Mouse (Mus musculus) CH12.LX (cell line): ENCODE data around the gene 6430548M08Rik. TPM values are rescaled to one million over a fixed set of nuclear protein-coding genes. Genes with fewer than 3 reads are reported as not detected.

Source experiments
- DNase-seq: peaks from one replicate; pipeline ENCODE4 v3.0.0-alpha.2; 2013; ENCODE audit errors: extremely low read depth
- H3K27ac ChIP-seq: 2 replicates; pipeline ENCODE4 v1.5.1; 2012; ENCODE audit warnings: low read depth, mild to moderate bottlenecking, control low read depth, moderate library complexity; ENCODE audit not compliant: insufficient read depth
- H3K27me3 ChIP-seq: replicated peaks from 2 replicates; pipeline ENCODE3; 2012; ENCODE audit warnings: inconsistent platforms
- H3K36me3 ChIP-seq, 2 experiments: replicated peaks in 1 of 2; 2 replicates each; pipeline versions ENCODE3 to v1.6.1; 2012; ENCODE audit warnings: inconsistent platforms in 1 of 2, low read length in 1 of 2, mild to moderate bottlenecking in 1 of 2, mixed read lengths in 1 of 2, moderate library complexity in 1 of 2; ENCODE audit not compliant: control insufficient read depth in 1 of 2, insufficient read depth in 1 of 2
- H3K4me1 ChIP-seq, 2 experiments: 2 replicates each; pipeline ENCODE4 v1.6.1; 2012; ENCODE audit warnings: inconsistent platforms in 1 of 2, moderate library complexity in 1 of 2; ENCODE audit not compliant: insufficient read depth in 2 of 2, control insufficient read depth in 1 of 2
- H3K4me2 ChIP-seq: 2 replicates; pipeline ENCODE4 v1.6.1; 2012; ENCODE audit warnings: low read depth, mild to moderate bottlenecking, control low read depth; ENCODE audit not compliant: poor library complexity, insufficient read depth, severe bottlenecking
- H3K4me3 ChIP-seq, 3 experiments: fragments of 150-350 bp in 1 of 3; sonication (generic) in 1 of 3; replicated peaks in 1 of 3; 2 replicates each; pipeline versions ENCODE3 to v1.5.1; 2011 to 2012; ENCODE audit warnings: low read depth in 2 of 3, low read length in 2 of 3, mild to moderate bottlenecking in 2 of 3, moderate library complexity in 2 of 3, control low read depth in 1 of 3, improper control_type of control experiment in 1 of 3, inconsistent platforms in 1 of 3, mixed read lengths in 1 of 3; ENCODE audit not compliant: poor library complexity in 1 of 3
- H3K79me2 ChIP-seq: replicated peaks from 2 replicates; pipeline ENCODE4 v1.6.1; 2012; ENCODE audit warnings: mild to moderate bottlenecking, moderate library complexity; ENCODE audit not compliant: control insufficient read depth, poor library complexity, insufficient read depth, severe bottlenecking; ENCODE audit errors: extremely low read depth
- H3K9ac ChIP-seq: 2 replicates; pipeline ENCODE4 v1.6.1; 2012; ENCODE audit warnings: low read depth, mild to moderate bottlenecking, control low read depth, moderate library complexity; ENCODE audit not compliant: insufficient read depth
- H3K9me3 ChIP-seq: replicated peaks from 2 replicates; pipeline ENCODE3; 2012; ENCODE audit warnings: low read length, inconsistent platforms, mixed read lengths
- BHLHE40 ChIP-seq: IDR thresholded peaks from 2 replicates; pipeline ENCODE4 v1.6.1; 2011; ENCODE audit warnings: mild to moderate bottlenecking, low read depth, low read length, improper control_type of control experiment
- CHD1 ChIP-seq: IDR thresholded peaks from 2 replicates; pipeline ENCODE4 v1.6.1; 2012; ENCODE audit warnings: low read depth, low read length, improper control_type of control experiment, inconsistent platforms
- ELF1 ChIP-seq: IDR thresholded peaks from 2 replicates; pipeline ENCODE4 v1.6.1; 2014; ENCODE audit warnings: low read depth, mild to moderate bottlenecking, inconsistent platforms, low read length, improper control_type of control experiment
- EP300 ChIP-seq: IDR thresholded peaks from 2 replicates; pipeline ENCODE4 v1.6.1; 2011; ENCODE audit warnings: low read length, improper control_type of control experiment
- ETS1 ChIP-seq: conservative IDR thresholded peaks from 2 replicates; pipeline ENCODE4 v1.6.1; 2012; ENCODE audit warnings: low read depth, mild to moderate bottlenecking, inconsistent platforms, low read length, improper control_type of control experiment, moderate library complexity
- JUN ChIP-seq: IDR thresholded peaks from 2 replicates; pipeline ENCODE4 v1.6.1; 2011; ENCODE audit warnings: low read depth, mild to moderate bottlenecking, low read length, improper control_type of control experiment, moderate library complexity; ENCODE audit not compliant: insufficient read depth
- JUND ChIP-seq: conservative IDR thresholded peaks from 2 replicates; pipeline ENCODE4 v1.6.1; 2011; ENCODE audit warnings: low read depth, low read length, improper control_type of control experiment
- KAT2A ChIP-seq: IDR thresholded peaks from 2 replicates; pipeline ENCODE4 v1.6.1; 2012; ENCODE audit warnings: low read length, improper control_type of control experiment, inconsistent platforms; ENCODE audit not compliant: insufficient replicate concordance
- MAX ChIP-seq: IDR thresholded peaks from 2 replicates; pipeline ENCODE4 v1.6.1; 2011; ENCODE audit warnings: low read length, improper control_type of control experiment
- MAZ ChIP-seq: IDR thresholded peaks from 2 replicates; pipeline ENCODE4 v1.6.1; 2012; ENCODE audit warnings: low read depth, mild to moderate bottlenecking, inconsistent platforms, low read length, improper control_type of control experiment, moderate library complexity
- MXI1 ChIP-seq: IDR thresholded peaks from 2 replicates; pipeline ENCODE4 v1.6.1; 2011; ENCODE audit warnings: mild to moderate bottlenecking, low read depth, low read length, improper control_type of control experiment
- MYC ChIP-seq: IDR thresholded peaks from 2 replicates; pipeline ENCODE4 v1.6.1; 2011; ENCODE audit warnings: low read depth, mild to moderate bottlenecking, improper control_type of control experiment, low read length
- NELFE ChIP-seq: IDR thresholded peaks from 2 replicates; pipeline ENCODE4 v1.6.1; 2011; ENCODE audit warnings: low read depth, low read length, improper control_type of control experiment
- NRF1 ChIP-seq: IDR thresholded peaks from 2 replicates; pipeline ENCODE4 v1.6.1; 2014; ENCODE audit warnings: low read depth, mild to moderate bottlenecking, inconsistent platforms, low read length, improper control_type of control experiment, moderate library complexity
- POLR2A ChIP-seq: IDR thresholded peaks from 2 replicates; pipeline ENCODE4 v1.6.1; 2011; ENCODE audit warnings: low read depth, mild to moderate bottlenecking, improper control_type of control experiment, low read length
- POLR2AphosphoS2 ChIP-seq: IDR thresholded peaks from 2 replicates; pipeline ENCODE4 v1.6.1; 2011; ENCODE audit warnings: low read depth, low read length, improper control_type of control experiment
- RAD21 ChIP-seq: IDR thresholded peaks from 2 replicates; pipeline ENCODE4 v1.6.1; 2011; ENCODE audit warnings: low read depth, mild to moderate bottlenecking, low read length, improper control_type of control experiment, moderate library complexity
- RCOR1 ChIP-seq: conservative IDR thresholded peaks from 2 replicates; pipeline ENCODE4 v1.6.1; 2012; ENCODE audit warnings: low read depth, mild to moderate bottlenecking, inconsistent platforms, low read length, improper control_type of control experiment
- SMC3 ChIP-seq: IDR thresholded peaks from 2 replicates; pipeline ENCODE4 v1.6.1; 2011; ENCODE audit warnings: low read depth, low read length, improper control_type of control experiment
- TBP ChIP-seq: conservative IDR thresholded peaks from 2 replicates; pipeline ENCODE4 v1.6.1; 2011; ENCODE audit warnings: low read depth, low read length, improper control_type of control experiment
- TCF12 ChIP-seq: IDR thresholded peaks from 2 replicates; pipeline ENCODE4 v1.6.1; 2014; ENCODE audit warnings: low read depth, mild to moderate bottlenecking, inconsistent platforms, low read length, improper control_type of control experiment
- UBTF ChIP-seq: IDR thresholded peaks from 2 replicates; pipeline ENCODE4 v1.6.1; 2012; ENCODE audit warnings: low read depth, mild to moderate bottlenecking, inconsistent platforms, low read length, improper control_type of control experiment, moderate library complexity
- USF2 ChIP-seq: conservative IDR thresholded peaks from 2 replicates; pipeline ENCODE4 v1.6.1; 2011; ENCODE audit warnings: low read depth, low read length, improper control_type of control experiment
- ZKSCAN1 ChIP-seq: IDR thresholded peaks from 2 replicates; pipeline ENCODE4 v1.6.1; 2012; ENCODE audit warnings: low read depth, inconsistent platforms, low read length, improper control_type of control experiment, borderline replicate concordance
- ZMIZ1 ChIP-seq: IDR thresholded peaks from 2 replicates; pipeline ENCODE4 v1.6.1; 2012; ENCODE audit warnings: low read depth, mild to moderate bottlenecking, inconsistent platforms, low read length, improper control_type of control experiment
- dilution Hi-C: fragments of 300-500 bp; cut with MboI; formaldehyde crosslinking; loops from 2 replicates; pipeline ENCODE4 v1.14.3; 2020; ENCODE audit warnings: low sequenced_read_pairs; ENCODE audit not compliant: extremely low pct_unique_long_range_greater_than_20kb, extremely low pct_ligation_motif_present
- in situ Hi-C: fragments of 300-500 bp; cut with MboI; formaldehyde crosslinking; loops from 3 replicates; pipeline ENCODE4 v1.14.3; 2019; ENCODE audit warnings: low sequenced_read_pairs, low pct_ligation_motif_present, low pct_unique_long_range_greater_than_20kb, mixed read lengths
- polyA plus RNA-seq: library from polyadenylated mRNA; unstranded; fragments of >175 nt; gene quantifications from 2 replicates; pipeline ENCODE4 v1.2.1, GENCODE M21; 2012; ENCODE audit warnings: low read depth; ENCODE audit not compliant: insufficient read length
- total RNA-seq, 2 experiments: library from RNA; depleted of rRNA; stranded (reverse); fragments of 300-350 nt in 1 of 2; fragments of >200 nt in 1 of 2; gene quantifications; 2 replicates each; pipeline ENCODE4 v1.2.3; 2012 to 2014

6430548M08Rik gene
- total and polyA plus RNA-seq, 3 experiments, result 0.13 TPM; not detected in 2

DNA sequence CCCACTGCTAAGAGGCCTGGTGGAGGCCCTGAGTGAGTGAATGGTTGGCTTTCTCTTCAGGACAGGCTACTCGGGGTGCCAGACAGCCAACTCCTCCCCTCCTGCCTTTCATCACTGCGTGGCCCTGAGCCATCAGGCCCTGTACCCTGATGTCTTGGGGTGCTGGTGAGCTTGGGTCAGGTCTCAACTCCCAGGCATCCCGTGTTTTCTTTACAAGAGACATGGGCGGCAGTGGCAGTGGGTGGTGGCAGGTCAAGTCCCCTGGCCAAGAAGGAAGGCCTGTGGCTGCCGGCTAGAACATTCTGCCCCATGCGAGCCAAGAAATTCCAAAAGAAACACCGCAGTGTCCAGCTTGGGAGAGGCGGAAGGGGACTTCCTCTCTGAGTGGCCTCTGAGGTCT, 72.5 kb downstream of the 6430548M08Rik start:
- in situ Hi-C loops, result loop anchor here (10.0 kb wide), 1 partner anchor 428 kb away; no protein-coding TSS in a partner anchor
- no peak for DNase-seq
- Histone ChIP-seq H3K79me2 (no peaks in the 10 kb centered on the region), H3K9me3 (no peaks in the 10 kb centered on the region), H3K9ac (no peak overlapping the region), H3K27ac (no peak overlapping the region), H3K4me3 (no peak overlapping the region), H3K36me3 (no peaks in the 10 kb centered on the region), H3K27me3 (peaks cover 59% of the 10 kb centered on the region), H3K4me2 (no peak overlapping the region), H3K4me1 (no peaks in the 10 kb centered on the region; a peak in 1 of 4 replicates)
- dilution Hi-C loops, result no loop called here
- TF ChIP-seq JUND (no peak), NELFE (no peak), UBTF (no peak), RAD21 (no peak), TBP (no peak), POLR2AphosphoS2 (no peak), RCOR1 (no peak), KAT2A (no peak), POLR2A (no peak), MAX (no peak), ZKSCAN1 (no peak), EP300 (no peak), USF2 (no peak), MYC (no peak), JUN (no peak), TCF12 (no peak), CHD1 (no peak)

DNA sequence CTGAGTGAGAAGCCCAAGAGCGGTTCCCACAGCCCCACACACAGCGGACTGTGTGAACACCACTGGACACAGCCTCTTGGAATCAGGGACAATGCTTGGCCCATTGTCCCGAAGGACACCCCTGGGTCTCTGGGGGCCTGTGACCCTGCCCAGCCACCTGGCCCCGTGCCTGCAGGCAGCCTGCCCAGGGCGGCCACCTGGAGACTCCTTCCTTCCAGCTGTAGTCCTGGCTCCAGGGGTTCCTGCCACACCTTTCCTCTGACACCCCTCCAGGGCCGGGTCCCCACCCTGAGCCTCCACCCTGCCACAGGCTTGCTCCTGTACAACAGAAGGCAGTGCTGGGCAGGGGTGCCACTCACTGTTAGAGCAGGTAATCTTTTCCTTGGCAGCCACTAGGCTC, 74.6 kb downstream of the 6430548M08Rik start:
- dilution Hi-C loops, result no loop called here
- H3K36me3 ChIP-seq, result no peaks in the 10 kb centered on the region

More for the DNA sequence above, 74.6 kb downstream of the 6430548M08Rik start:
- in situ Hi-C loops, result loop anchor here (10.0 kb wide), 1 partner anchor 426 kb away; no protein-coding TSS in a partner anchor
- Histone ChIP-seq H3K4me2 (no peak overlapping the region), H3K4me1 (no peaks in the 10 kb centered on the region; a peak in 1 of 4 replicates)
- DNase-seq, result no peak
- TF ChIP-seq ZMIZ1 (no peak), MXI1 (no peak), MAZ (no peak), ZKSCAN1 (no peak), SMC3 (no peak), BHLHE40 (no peak), NRF1 (no peak), RCOR1 (no peak), JUND (no peak), ETS1 (no peak), ELF1 (no peak)
- TF ChIP-seq, all 38 proteins: peak for 0
- Histone ChIP-seq H3K27ac (no peak overlapping the region), H3K27me3 (peaks cover 58% of the 10 kb centered on the region), H3K9ac (no peak overlapping the region), H3K79me2 (no peaks in the 10 kb centered on the region), H3K9me3 (peaks cover 7% of the 10 kb centered on the region), H3K4me3 (no peak overlapping the region)
